Mouse (Mus musculus): ENCODE data around the gene Tbc1d8. TPM values are rescaled to one million over a fixed set of nuclear protein-coding genes. Genes with fewer than 3 reads are reported as not detected.

The Tbc1d8 gene
- polyA plus RNA-seq (2012; rRNA removed) = 13.5 and 15.7 TPM in 2 replicates

GRCm38 (mm10) chr1:39478057-39478895 is at the start of gene Tbc1d8:
Tbc1d8 (minus strand) TSS chr1:39478755.

GRCm38 (mm10) chr1:39367601-39368266 is 110.8 kb downstream of the Tbc1d8 start, which contains the start of gene Rpl31:
Rpl31 (plus strand) TSS chr1:39367842.

Other genes with a start within 250 kb of the Tbc1d8 start
- gene Rpl31, start 110.9 kb downstream of the Tbc1d8 start, polyA plus RNA-seq (2012; rRNA removed) = 161 and 174 TPM in 2 replicates
- 18.4 and 22.4 TPM in 2 replicates for gene Cnot11, start 56.2 kb upstream of the Tbc1d8 start, polyA plus RNA-seq (2012; rRNA removed)
- gene Rnf149, start 98.7 kb upstream of the Tbc1d8 start, polyA plus RNA-seq (2012; rRNA removed) = 51.8 and 57.8 TPM in 2 replicates
- 0.21 and 0.22 TPM in 2 replicates for gene Creg2, start 172.7 kb upstream of the Tbc1d8 start, polyA plus RNA-seq (2012; rRNA removed)
- 0.10 TPM in 1 of 2 replicates, not detected in the other for gene Rfx8, start 242.2 kb upstream of the Tbc1d8 start, polyA plus RNA-seq (2012; rRNA removed)

All from colon, adult 2 months (tissue).